Mouse (Mus musculus): ENCODE data around the gene Rnf151.
A peak's percentile ranks its signal among the peaks of the same experiment; 100 is the strongest.
"Not testable (repeated sequence)": the region's sequence is repeated elsewhere in the genome, so short reads cannot be mapped to it uniquely, and the experiment has no call there.

The Rnf151 gene

GRCm38 (mm10) chr17:24669545-24670245 is 48.2 kb downstream of the Rnf151 start, which contains the start of gene Zfp598:
Gene Zfp598 (plus strand): TSS chr17:24669687.
- peaks cover 64% of the 10 kb centered on the region for H3K4me1 ChIP-seq (replicated peaks; ENCODE audit: low read depth, low read length)
- no peaks in the 10 kb centered on the region for H3K9me3 ChIP-seq (ENCODE audit: low read length)
- TF ChIP-seq NANOG (IDR thresholded peaks at IDR 0.05; ENCODE audit: borderline replicate concordance, low read length): no peak
- TF ChIP-seq CTCF (conservative IDR thresholded peaks at IDR 0.05; ENCODE audit: low read length): no peak
- no peak for TF ChIP-seq POU5F1 (IDR thresholded peaks at IDR 0.05; ENCODE audit: borderline replicate concordance, low read length)
- no peaks in the 10 kb centered on the region for H3K27me3 ChIP-seq (ENCODE audit: insufficient read depth, low read length)
- H3K4me3 ChIP-seq (replicated peaks; ENCODE audit: low read length): peak within 1 kb of the TSS; percentile 94
- H3K36me3 ChIP-seq (ENCODE audit: insufficient read depth, low read length): peaks cover 23% of the 10 kb centered on the region

GRCm38 (mm10) chr17:24669214-24669544 is 48.7 kb downstream of the Rnf151 start:
- H3K4me3 ChIP-seq (replicated peaks; ENCODE audit: low read length): peak overlapping the region; percentile 94
- not testable (repeated sequence) for H3K9me3 ChIP-seq (ENCODE audit: low read length); H3K27me3 ChIP-seq (ENCODE audit: insufficient read depth, low read length)
- peaks cover 19% of the 10 kb centered on the region for H3K36me3 ChIP-seq (ENCODE audit: insufficient read depth, low read length)
- H3K4me1 ChIP-seq (replicated peaks; ENCODE audit: low read depth, low read length): peaks cover 59% of the 10 kb centered on the region

- TF ChIP-seq NANOG (IDR thresholded peaks at IDR 0.05; ENCODE audit: borderline replicate concordance, low read length) (no peak), CTCF (conservative IDR thresholded peaks at IDR 0.05; ENCODE audit: low read length) (peak; percentile 60)
- no peak overlapping the region for H3K4me3 ChIP-seq (replicated peaks; ENCODE audit: low read length)
- no peaks in the 10 kb centered on the region for H3K9me3 ChIP-seq (ENCODE audit: low read length)
- H3K36me3 ChIP-seq (ENCODE audit: insufficient read depth, low read length): 0 out of 2 replicates have a peak, but pooled peaks cover 7% of the 10 kb centered on the region
- H3K4me1 ChIP-seq (replicated peaks; ENCODE audit: low read depth, low read length): peaks cover 43% of the 10 kb centered on the region
- H3K27me3 ChIP-seq (ENCODE audit: insufficient read depth, low read length): no peaks in the 10 kb centered on the region
These were observed 50.4 kb downstream of the Rnf151 start for GRCm38 (mm10) chr17:24667416-24667815.

- not testable (repeated sequence) for H3K4me3 ChIP-seq (replicated peaks; ENCODE audit: low read length); H3K36me3 ChIP-seq (ENCODE audit: insufficient read depth, low read length); H3K9me3 ChIP-seq (ENCODE audit: low read length); H3K27me3 ChIP-seq (ENCODE audit: insufficient read depth, low read length)
- H3K4me1 ChIP-seq (replicated peaks; ENCODE audit: low read depth, low read length): peaks cover 38% of the 10 kb centered on the region
These were observed 50.9 kb downstream of the Rnf151 start for GRCm38 (mm10) chr17:24667011-24667410.
